Mouse (Mus musculus): ENCODE data around the gene Cldn12.

Cldn12 gene

DNA sequence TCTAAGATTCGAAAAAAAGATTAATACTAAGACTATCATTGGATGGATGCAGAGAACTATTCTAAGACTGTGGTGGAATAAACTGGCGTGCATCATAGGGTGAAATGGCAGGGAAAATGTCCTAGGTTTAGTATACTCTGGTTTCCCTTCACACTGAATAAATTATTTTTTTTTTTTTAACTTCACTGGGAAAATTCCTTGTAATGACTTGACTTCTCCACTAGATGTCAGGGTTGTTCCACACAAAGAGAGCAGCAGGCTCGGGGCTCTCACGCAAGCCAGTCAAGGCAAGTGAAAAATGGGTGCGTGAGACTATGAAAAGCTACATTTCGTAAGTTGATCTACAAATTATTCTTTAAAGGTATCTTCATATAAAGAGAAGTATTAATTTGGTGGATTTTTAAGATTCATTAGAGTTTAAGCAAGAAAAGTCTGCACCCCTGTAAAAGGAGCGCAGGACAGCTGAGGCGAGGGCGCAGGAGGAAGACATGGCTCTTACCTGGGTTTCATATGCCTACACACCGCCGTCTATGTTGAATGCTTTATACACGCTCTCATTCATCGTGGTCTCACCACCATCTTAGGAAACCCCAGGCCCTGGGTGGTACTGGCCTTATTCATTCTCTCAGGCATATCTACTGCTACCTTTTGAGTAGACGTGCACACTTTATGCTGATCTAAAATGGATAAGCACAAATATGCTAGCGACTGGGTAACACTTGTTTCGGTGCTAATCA is 20.3 kb downstream of the Cldn12 start:
- DNase-seq (ENCODE audit: low spot score in 2 of 2) = peak in 1 of 2 experiments; percentile 19

DNA sequence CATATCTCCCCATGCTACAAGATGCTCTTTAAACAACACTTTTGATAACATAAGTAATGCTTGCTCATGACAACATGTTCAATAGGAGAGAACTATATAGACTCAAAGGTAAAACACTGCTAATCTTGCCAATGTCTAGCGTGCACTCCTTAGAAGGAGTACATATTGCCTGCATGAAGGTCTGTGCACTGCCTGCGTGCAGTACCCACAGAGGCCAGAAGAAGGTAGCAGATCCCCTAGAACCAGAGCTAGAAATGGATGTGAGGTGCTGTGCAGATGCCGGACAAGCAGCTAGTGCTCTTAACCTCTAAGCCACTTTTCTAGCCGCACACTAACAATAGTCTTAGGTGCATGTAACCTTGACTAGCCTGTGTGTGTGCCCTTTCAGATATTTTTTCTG is 22.6 kb downstream of the Cldn12 start:
- DNase-seq (ENCODE audit: low spot score in 2 of 2) = no peak

GRCm38 (mm10) chr5:5486071-5486470 is 28.7 kb downstream of the Cldn12 start:
- no peak for DNase-seq (ENCODE audit: low spot score in 2 of 2)

DNA sequence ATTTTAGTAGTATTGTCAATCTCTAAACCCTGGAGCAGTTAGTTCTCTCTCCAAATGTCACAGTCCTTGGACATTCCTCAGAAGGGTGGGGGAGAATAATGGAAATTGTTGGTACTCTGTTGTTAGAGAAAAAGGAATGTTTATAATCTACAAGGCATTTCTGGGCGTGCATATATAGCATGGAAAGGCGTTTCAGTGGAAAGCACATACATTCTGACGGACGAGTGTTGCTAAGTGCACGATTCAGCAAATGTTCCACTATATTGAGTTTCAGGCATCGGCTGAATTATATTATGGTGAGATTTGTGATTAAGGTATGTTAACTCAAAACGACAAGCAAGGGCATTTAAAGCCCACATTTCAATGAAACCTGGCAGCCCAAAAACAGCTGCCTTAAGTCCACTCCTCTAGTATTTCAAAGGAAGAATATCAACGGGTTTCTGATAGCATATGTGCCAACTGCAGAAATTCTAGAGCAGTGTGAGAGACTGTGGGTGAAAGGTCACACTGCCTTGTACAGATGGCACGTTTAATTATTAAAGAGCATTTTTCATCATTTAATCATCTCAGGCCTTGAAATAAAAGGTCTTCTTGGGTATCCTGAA is 31.4 kb downstream of the Cldn12 start:
- DNase-seq (ENCODE audit: low spot score in 2 of 2) = no peak

GRCm38 (mm10) chr5:5481662-5482061 is 33.1 kb downstream of the Cldn12 start:
- DNase-seq (ENCODE audit: low spot score in 2 of 2) = no peak

DNA sequence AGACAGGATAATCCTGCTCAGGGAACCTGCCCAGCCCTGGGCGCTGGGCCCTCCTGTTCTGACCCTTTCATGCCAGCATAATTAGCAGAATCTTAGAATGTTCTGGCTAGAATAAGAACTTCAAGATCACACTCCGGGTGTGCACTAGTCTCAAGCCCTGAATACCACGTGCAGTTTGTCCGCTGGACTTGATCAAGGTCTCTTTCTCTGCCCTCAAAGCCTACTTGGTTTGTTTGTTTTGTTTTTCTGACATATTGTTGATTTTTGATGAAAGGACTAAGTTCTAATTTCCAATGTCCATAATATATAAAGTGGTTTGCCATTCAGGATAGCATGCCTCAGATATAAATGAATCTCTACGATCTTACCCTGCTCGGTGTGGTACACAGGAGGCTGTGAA is 35.7 kb downstream of the Cldn12 start, which contains the start of gene 1700015F17Rik:
Gene 1700015F17Rik (minus strand): TSS at position 101 of the 400 bp plus-strand sequence.
- DNase-seq (ENCODE audit: low spot score in 2 of 2) = no peak

GRCm38 (mm10) chr5:5476133-5476532 is 38.6 kb downstream of the Cldn12 start:
- DNase-seq (ENCODE audit: low spot score in 2 of 2) = no peak

DNA sequence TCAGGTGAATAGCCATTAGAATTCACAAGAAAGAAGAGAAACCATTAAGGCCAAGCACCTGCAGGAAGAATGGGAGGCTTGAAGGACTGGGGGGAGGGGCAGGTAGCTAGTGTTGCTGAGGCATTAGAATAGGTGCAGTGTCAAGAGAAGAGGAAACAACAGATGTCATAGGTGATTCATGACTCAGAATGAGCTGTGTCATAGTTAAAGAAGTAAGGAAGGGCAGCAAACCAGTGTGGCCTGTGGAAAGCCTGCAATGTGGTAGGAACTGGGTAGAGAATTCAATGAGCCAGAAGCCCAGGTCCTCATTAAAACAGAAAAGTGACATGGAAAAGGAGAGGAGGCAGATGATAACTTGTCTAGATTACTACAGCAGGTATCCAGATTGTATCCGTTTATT is 49.5 kb downstream of the Cldn12 start:
- DNase-seq (ENCODE audit: low spot score in 2 of 2) = no peak
